Mouse (Mus musculus): ENCODE measurements at regions not wholly inside any gene's neighbourhood (a gene's known extent, or its start where the extent isn't known, plus 50 kb on each side); places are given as distances from the start of the nearest gene placed in this dataset.

- TF ChIP-seq POLR2A (IDR thresholded peaks at IDR 0.05; ENCODE audit: extremely low read depth, insufficient read depth, low read length) (no peak), CTCF (IDR thresholded peaks at IDR 0.05; ENCODE audit: extremely low read depth, insufficient read depth, low read length) (no peak)
These were observed 53.6 kb upstream of the Ret start for GRCm38 (mm10) chr6:118251131-118251530.
